Mouse (Mus musculus) stomach, embryonic 16.5 days (tissue): ENCODE measurements around the gene Kremen1. TPM values are rescaled to one million over a fixed set of nuclear protein-coding genes. Genes with fewer than 3 reads are reported as not detected.

Source experiments
- ATAC-seq: fragments of 200-750 bp; cut with Nextera tagmentation; 2 replicates; pipeline ENCODE4 v1.8.0; 2017; ENCODE audit warnings: moderate number of reproducible peaks, moderate TSS enrichment; ENCODE audit not compliant: insufficient read depth, low FRiP score
- H3K27ac ChIP-seq: fragments of 300-500 bp; sonication (generic); 2 replicates; pipeline ENCODE4 v1.5.1; 2014; ENCODE audit warnings: low read length
- H3K27me3 ChIP-seq: fragments of 300-500 bp; sonication (generic); 2 replicates; pipeline ENCODE4 v1.6.1; 2014; ENCODE audit warnings: low read length, control low read depth, mixed read lengths; ENCODE audit not compliant: control insufficient read depth, insufficient read depth
- H3K36me3 ChIP-seq: fragments of 300-500 bp; sonication (generic); 2 replicates; pipeline ENCODE4 v1.6.1; 2014; ENCODE audit warnings: low read length; ENCODE audit not compliant: control insufficient read depth, insufficient read depth
- H3K4me1 ChIP-seq: fragments of 300-500 bp; sonication (generic); 2 replicates; pipeline ENCODE4 v1.6.1; 2014; ENCODE audit warnings: low read length, control low read depth, mixed read lengths; ENCODE audit not compliant: control insufficient read depth, insufficient read depth
- H3K4me2 ChIP-seq: fragments of 300-500 bp; sonication (generic); 2 replicates; pipeline ENCODE4 v1.6.1; 2014; ENCODE audit warnings: low read depth, low read length, mixed read lengths
- H3K4me3 ChIP-seq: fragments of 300-500 bp; sonication (generic); replicated peaks from 2 replicates; pipeline ENCODE4 v1.5.1; 2014; ENCODE audit warnings: mild to moderate bottlenecking, low read length
- H3K9ac ChIP-seq: fragments of 300-500 bp; sonication (generic); 2 replicates; pipeline ENCODE4 v1.6.1; 2014; ENCODE audit warnings: low read length
- H3K9me3 ChIP-seq: fragments of 300-500 bp; sonication (generic); replicated peaks from 2 replicates; pipeline ENCODE4 v1.6.1; 2016; ENCODE audit warnings: low read length, control low read depth; ENCODE audit not compliant: control insufficient read depth
- WGBS: fragments of 180-500 bp; shearing (Covaris S2); extraction: QIAGEN DNeasy Blood & Tissue Kit; methylation state at CpG from one replicate; pipeline ENCODE4 v1.1.7; 2014; 5-methylcytosine and 5-hydroxymethylcytosine counted together
- polyA plus RNA-seq: library from polyadenylated mRNA; unstranded; fragments of >200 nt; fragmentation: Nextera tagmentation; extraction: Ambion mirVana; gene quantifications from 2 replicates; pipeline ENCODE4 v1.2.1, GENCODE M21; 2015

Gene Kremen1
- polyA plus RNA-seq, 1 experiment from 2014 or later, result 24.0 TPM

DNA sequence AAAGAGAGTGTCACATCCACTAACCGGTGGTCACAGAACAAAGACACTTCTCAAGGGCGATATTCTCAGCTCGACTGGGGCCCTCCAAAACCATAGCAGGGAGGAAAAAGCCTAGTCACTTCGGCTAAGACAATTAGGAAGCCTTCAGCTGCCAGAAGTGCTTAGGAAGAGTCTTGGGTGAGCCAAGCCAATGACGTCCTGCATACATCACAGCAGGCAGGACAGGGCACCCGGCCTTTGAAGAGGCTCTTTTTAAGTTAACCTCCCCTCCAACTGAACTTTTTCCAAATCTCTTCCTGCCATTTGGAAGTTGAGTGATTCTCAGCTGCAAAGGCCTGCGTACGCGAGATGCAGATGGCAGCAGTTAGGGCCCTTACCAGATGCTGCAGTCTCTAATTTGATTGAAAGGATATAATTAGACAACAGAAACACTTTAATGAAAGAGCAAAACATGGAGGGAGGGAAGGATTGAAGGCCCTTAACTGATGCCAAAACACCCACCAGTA, 5.8 kb downstream of the Kremen1 start:
- ATAC-seq, result no peak
- H3K4me1 ChIP-seq, result peaks cover 24% of the 10 kb centered on the region
- H3K4me2 ChIP-seq, result no peak overlapping the region
- H3K4me3 ChIP-seq, result no peak overlapping the region
- H3K9ac ChIP-seq, result no peak overlapping the region
- peak overlapping the region; percentile 47 for H3K27ac ChIP-seq
- WGBS, result 51% methylated on average over 9 of the region's 9 CpGs
- no peaks in the 10 kb centered on the region for H3K9me3 ChIP-seq
- no peaks in the 10 kb centered on the region for H3K27me3 ChIP-seq
- no peaks in the 10 kb centered on the region for H3K36me3 ChIP-seq

DNA sequence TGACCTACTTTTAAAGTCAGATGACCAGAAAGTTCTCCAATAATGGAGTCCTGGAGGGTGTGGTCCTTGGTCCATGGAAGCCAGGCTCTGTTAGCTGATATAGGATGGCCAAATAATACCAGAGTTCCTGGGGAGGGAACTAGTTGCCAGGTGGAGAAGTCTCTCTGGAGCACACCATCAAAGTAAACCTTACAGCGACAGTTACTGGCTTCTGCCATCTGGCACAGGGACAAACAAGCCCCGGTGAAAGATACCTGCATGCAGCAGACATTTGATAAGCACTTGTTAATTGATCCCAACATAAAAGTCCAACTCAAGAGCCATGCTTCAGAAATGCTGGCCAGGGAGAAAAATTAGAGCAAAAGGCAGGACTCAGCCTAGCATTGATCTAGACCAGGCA, 7.3 kb downstream of the Kremen1 start:
- H3K4me2 ChIP-seq, result no peak overlapping the region
- no peak for ATAC-seq
- no peak overlapping the region for H3K9ac ChIP-seq
- H3K27me3 ChIP-seq, result no peaks in the 10 kb centered on the region
- no peak overlapping the region for H3K4me3 ChIP-seq
- WGBS, result 68% methylated on average over 2 of the region's 2 CpGs
- H3K4me1 ChIP-seq, result peaks cover 17% of the 10 kb centered on the region
- no peak overlapping the region for H3K27ac ChIP-seq
- no peaks in the 10 kb centered on the region for H3K36me3 ChIP-seq
- H3K9me3 ChIP-seq, result no peaks in the 10 kb centered on the region

DNA sequence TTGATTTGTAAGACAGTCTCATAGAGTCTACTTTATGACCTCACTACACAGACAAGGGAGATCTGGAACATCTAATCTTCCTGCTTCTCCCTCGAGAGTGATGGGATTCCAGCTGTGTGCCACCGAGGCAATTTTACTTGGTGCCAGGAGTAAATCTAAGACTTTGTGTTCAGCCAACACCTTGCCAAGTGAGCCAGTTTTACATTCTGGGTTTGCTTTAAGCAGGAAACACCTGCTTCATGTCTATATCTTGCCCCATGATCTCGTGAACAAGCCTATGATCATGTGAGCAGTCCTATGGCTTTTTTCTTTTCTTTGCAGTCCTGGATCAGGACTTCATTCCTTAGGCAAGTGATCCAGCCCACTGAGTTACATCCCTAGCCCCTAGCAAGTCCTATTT, 7.8 kb downstream of the Kremen1 start:
- Histone ChIP-seq H3K27me3 (no peaks in the 10 kb centered on the region), H3K4me3 (no peak overlapping the region), H3K9ac (no peak overlapping the region), H3K4me2 (no peak overlapping the region), H3K27ac (no peak overlapping the region), H3K36me3 (no peaks in the 10 kb centered on the region), H3K4me1 (peaks cover 17% of the 10 kb centered on the region), H3K9me3 (no peaks in the 10 kb centered on the region)
- WGBS, result 46% methylated on average over 3 of the region's 3 CpGs
- ATAC-seq, result no peak

DNA sequence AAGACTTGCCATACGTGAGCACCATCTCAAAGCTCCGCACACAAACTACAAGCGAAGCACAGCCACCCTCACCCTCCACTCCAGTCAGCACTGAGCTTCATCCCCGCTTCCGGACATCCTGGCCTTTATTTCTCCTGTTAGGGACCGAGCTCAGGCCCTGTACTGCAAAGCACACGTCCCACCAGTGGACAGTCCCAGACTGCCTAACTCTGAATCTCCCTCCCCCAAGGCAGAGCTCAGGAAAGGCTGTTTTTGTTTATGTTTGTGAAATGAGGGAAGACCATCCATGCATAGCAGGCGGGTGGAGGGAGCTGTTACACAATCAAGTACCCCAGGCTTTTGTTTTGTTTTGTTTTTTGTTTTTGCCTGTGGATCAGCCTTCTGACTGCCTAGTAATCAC, 8.6 kb downstream of the Kremen1 start:
- Histone ChIP-seq H3K36me3 (no peaks in the 10 kb centered on the region), H3K9ac (no peak overlapping the region), H3K9me3 (no peaks in the 10 kb centered on the region), H3K4me2 (no peak overlapping the region), H3K4me1 (peaks cover 17% of the 10 kb centered on the region), H3K4me3 (no peak overlapping the region), H3K27ac (0 out of 2 replicates have a peak overlapping the region, but pooled peaks have one; percentile 13), H3K27me3 (no peaks in the 10 kb centered on the region)
- ATAC-seq, result no peak
- WGBS, result 86% methylated on average over 8 of the region's 8 CpGs

DNA sequence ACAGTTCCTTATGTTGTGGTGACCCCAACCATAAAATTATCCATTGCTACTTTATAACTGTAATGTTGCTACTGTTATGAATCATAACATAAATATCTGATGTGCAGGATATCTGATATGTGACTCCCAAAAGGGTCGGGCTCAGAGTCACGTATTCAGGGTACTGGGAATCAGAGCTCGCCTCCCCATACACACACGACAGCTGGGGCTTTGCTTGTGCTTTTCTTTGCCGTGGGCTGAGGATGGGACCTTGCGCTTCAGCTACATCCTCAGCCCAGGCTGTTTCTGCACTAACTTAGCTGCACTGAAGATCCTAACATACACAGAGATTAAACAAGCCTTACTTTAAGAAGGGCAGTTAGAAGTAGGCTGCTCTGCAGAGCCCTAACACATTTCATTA, 10.2 kb downstream of the Kremen1 start:
- H3K4me1 ChIP-seq, result peaks cover 10% of the 10 kb centered on the region
- H3K36me3 ChIP-seq, result no peaks in the 10 kb centered on the region
- no peaks in the 10 kb centered on the region for H3K27me3 ChIP-seq
- no peak overlapping the region for H3K4me2 ChIP-seq
- no peak for ATAC-seq
- H3K9me3 ChIP-seq, result no peaks in the 10 kb centered on the region
- WGBS, result 43% methylated on average over 6 of the region's 6 CpGs
- no peak overlapping the region for H3K9ac ChIP-seq
- H3K27ac ChIP-seq, result no peak overlapping the region
- no peak overlapping the region for H3K4me3 ChIP-seq

DNA sequence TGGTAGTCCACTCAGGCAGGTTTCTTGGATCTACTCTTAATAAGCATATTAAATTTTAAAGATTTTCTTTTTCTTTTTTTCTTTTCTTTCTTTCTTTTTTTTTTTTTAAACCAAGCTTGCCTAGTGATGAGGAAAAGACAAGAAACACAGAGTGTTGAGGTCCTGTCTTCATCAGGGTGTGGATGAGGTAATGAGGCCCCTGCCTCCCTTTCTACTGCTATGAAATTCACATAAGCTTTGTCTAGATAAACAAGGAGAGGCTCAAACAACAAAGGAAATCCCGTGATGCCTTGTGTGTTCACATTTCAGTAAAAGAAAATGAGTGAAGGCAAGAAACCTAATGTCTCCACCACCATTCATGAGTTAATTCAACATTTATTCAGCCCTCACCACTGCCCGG, 13.2 kb downstream of the Kremen1 start:
- Histone ChIP-seq H3K4me1 (peaks cover 30% of the 10 kb centered on the region), H3K9ac (no peak overlapping the region), H3K27me3 (no peaks in the 10 kb centered on the region), H3K4me3 (no peak overlapping the region), H3K27ac (no peak overlapping the region), H3K4me2 (no peak overlapping the region), H3K36me3 (no peaks in the 10 kb centered on the region), H3K9me3 (no peaks in the 10 kb centered on the region)
- ATAC-seq, result no peak
- WGBS, result 40% methylated on average over 2 of the region's 2 CpGs

DNA sequence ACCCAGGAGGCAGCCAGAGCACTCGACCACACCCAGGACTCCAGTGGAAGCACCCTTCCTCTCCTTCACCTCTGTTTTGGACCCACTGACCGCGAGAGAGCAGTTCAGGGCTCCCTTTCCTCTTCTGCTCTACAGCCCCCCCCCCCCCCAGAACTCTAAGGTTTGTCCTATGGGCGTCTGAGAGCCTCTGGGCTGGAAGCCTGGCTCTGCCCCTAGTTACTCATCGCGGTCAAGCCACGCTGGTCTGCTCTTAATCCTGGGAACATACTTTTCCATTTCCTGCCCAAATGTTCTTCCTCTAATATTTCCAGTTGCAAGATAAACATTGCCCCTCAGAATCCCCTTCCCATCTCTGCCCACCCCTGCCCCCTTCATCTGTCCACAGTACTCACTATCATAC, 15.9 kb downstream of the Kremen1 start:
- Histone ChIP-seq H3K27me3 (no peaks in the 10 kb centered on the region), H3K9ac (no peak overlapping the region), H3K4me1 (peaks cover 37% of the 10 kb centered on the region), H3K27ac (peak overlapping the region; percentile 93; the same call in 1 of the 2 replicates), H3K36me3 (no peaks in the 10 kb centered on the region; the same call in 1 of the 2 replicates), H3K4me2 (no peak overlapping the region), H3K4me3 (no peak overlapping the region), H3K9me3 (no peaks in the 10 kb centered on the region)
- no peak for ATAC-seq
- 67% methylated on average over 7 of the region's 7 CpGs for WGBS

DNA sequence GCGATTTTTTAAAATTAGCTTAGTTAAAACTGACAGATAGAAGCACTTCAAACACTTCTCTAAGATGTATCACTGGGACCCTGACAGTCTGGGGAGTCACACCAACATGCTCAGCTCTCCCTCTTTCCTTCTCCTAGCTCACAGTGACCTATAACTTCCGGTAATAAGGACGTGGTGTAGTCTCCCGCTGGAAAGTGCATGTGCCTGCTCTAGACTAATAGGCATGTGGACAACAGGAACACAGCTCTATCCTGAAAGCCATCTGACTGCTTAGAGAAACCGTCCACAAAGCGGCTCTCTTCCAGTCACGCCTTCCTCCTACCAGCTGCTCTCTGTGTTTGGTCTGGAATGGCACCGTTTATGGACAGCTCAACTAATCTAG, 16.6 kb downstream of the Kremen1 start:
- WGBS, result 16% methylated on average over 8 of the region's 8 CpGs
- no peak; the same call in 1 of the 2 replicates for ATAC-seq
- H3K27ac ChIP-seq, result peak overlapping the region; percentile 93

DNA sequence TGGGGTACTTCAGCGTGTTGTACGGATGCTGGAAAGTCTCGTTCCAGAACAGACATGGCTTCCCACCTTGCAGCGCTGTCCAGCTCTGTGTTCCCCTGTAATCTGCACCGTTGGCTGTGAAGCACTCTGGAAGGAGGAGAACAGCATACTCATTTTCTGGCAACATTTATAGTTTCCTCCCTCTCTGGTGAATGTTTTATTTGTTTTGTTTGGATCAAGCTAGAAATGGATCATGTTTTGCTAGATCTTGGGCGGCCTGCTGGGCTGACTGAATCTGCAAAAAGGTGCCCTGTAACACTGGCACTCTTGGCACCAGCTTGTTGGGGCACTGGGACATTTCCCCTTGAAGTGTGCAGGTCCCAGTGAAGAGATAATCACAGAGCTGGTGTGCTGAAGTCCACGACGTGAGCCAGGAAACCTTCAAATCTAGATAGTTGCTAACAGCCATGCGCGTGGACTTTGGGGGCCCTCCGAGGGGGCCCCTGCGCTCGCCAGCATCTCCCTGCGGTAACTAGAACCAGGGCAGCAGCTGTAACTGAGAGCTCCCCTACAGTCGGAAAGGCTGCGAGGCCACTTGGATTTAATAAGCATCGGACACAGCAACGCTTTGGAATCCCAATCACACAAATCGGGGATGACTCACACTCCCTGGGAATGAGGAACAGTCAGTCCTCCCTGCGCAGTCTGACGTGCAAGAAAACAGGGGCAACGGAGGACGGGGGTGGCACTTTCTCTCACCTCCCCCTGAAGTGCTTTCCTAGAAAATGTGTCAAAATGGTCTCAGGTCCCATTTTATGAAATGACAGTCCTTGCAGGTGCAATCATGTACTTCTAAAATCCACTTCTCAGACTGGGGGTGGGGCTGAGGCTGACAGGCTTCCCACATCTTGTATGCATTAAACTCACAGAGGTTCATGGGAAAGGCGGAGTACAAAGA, 17.3 kb downstream of the Kremen1 start:
- Histone ChIP-seq H3K36me3 (no peaks in the 10 kb centered on the region; the same call in 1 of the 2 replicates), H3K27ac (peak overlapping the region; percentile 93), H3K4me3 (peak overlapping the region; percentile 10; the same call in 1 of the 2 replicates), H3K9me3 (no peaks in the 10 kb centered on the region), H3K4me2 (peak overlapping the region; percentile 49), H3K27me3 (no peaks in the 10 kb centered on the region), H3K4me1 (peaks cover 47% of the 10 kb centered on the region), H3K9ac (peak overlapping the region; percentile 60)
- peak; percentile 53; the same call in 1 of the 2 replicates for ATAC-seq
- WGBS, result 33% methylated on average over 24 of the region's 24 CpGs

More for the DNA sequence above, 16.6 kb downstream of the Kremen1 start:
- peaks cover 42% of the 10 kb centered on the region for H3K4me1 ChIP-seq
- no peaks in the 10 kb centered on the region for H3K9me3 ChIP-seq
- H3K27me3 ChIP-seq, result no peaks in the 10 kb centered on the region
- peak overlapping the region; percentile 60 for H3K9ac ChIP-seq
- H3K4me2 ChIP-seq, result peak overlapping the region; percentile 49
- no peaks in the 10 kb centered on the region; the same call in 1 of the 2 replicates for H3K36me3 ChIP-seq
- peak overlapping the region; percentile 10; the same call in 1 of the 2 replicates for H3K4me3 ChIP-seq
